Mouse (Mus musculus) neural tube, embryonic 14.5 days (tissue): Measurements from ENCODE around the gene Arhgap30. TPM values are rescaled to one million over a fixed set of nuclear protein-coding genes. Genes with fewer than 3 reads are reported as not detected.
A peak's percentile ranks its signal among the peaks of the same experiment; 100 is the strongest.

Experiments used
- ATAC-seq: fragments of 200-750 bp; cut with Nextera tagmentation; 2 replicates; pipeline ENCODE4 v1.8.0; 2017; ENCODE audit warnings: low read depth, mild to moderate bottlenecking, moderate TSS enrichment, moderate library complexity
- H3K27ac ChIP-seq: fragments of 300-500 bp; sonication (generic); 2 replicates; pipeline ENCODE4 v1.5.1; 2014; ENCODE audit warnings: low read depth, mild to moderate bottlenecking, control low read depth, low read length, moderate library complexity, mixed read lengths
- H3K27me3 ChIP-seq: fragments of 300-500 bp; sonication (generic); 2 replicates; pipeline ENCODE4 v1.6.1; 2014; ENCODE audit warnings: low read length; ENCODE audit not compliant: control insufficient read depth, insufficient read depth
- H3K36me3 ChIP-seq: fragments of 300-500 bp; sonication (generic); 2 replicates; pipeline ENCODE4 v1.6.1; 2014; ENCODE audit warnings: low read length, mixed read lengths; ENCODE audit not compliant: control insufficient read depth, insufficient read depth
- H3K4me1 ChIP-seq: fragments of 300-500 bp; sonication (generic); 2 replicates; pipeline ENCODE4 v1.6.1; 2014; ENCODE audit warnings: low read length; ENCODE audit not compliant: control insufficient read depth, insufficient read depth
- H3K4me2 ChIP-seq: fragments of 300-500 bp; sonication (generic); 2 replicates; pipeline ENCODE4 v1.6.1; 2014; ENCODE audit warnings: mild to moderate bottlenecking, low read depth, low read length, control low read depth
- H3K4me3 ChIP-seq: fragments of 300-500 bp; sonication (generic); 2 replicates; pipeline ENCODE4 v1.5.1; 2014; ENCODE audit warnings: low read depth, low read length, control low read depth, mixed read lengths
- H3K9ac ChIP-seq: fragments of 300-500 bp; sonication (generic); replicated peaks from 2 replicates; pipeline ENCODE4 v1.6.1; 2014; ENCODE audit warnings: low read depth, mild to moderate bottlenecking, control low read depth, low read length, mixed read lengths
- H3K9me3 ChIP-seq: fragments of 300-500 bp; sonication (generic); 2 replicates; pipeline ENCODE4 v1.6.1; 2016; ENCODE audit warnings: low read length; ENCODE audit not compliant: control insufficient read depth
- WGBS: fragments of 180-500 bp; shearing (Covaris S2); extraction: QIAGEN DNeasy Blood & Tissue Kit; methylation state at CpG from one replicate; pipeline ENCODE4 v1.1.7; 2014; 5-methylcytosine and 5-hydroxymethylcytosine counted together
- polyA plus RNA-seq: library from polyadenylated mRNA; unstranded; fragments of >200 nt; fragmentation: Nextera tagmentation; extraction: Ambion mirVana; gene quantifications from 2 replicates; pipeline ENCODE4 v1.2.1, GENCODE M21; 2014

The Arhgap30 gene
- polyA plus RNA-seq, 1 experiment from 2014 or later = 0.25 TPM

- Histone ChIP-seq H3K9ac (no peak overlapping the region), H3K36me3 (peaks cover 25% of the 10 kb centered on the region), H3K4me3 (no peak overlapping the region), H3K4me1 (peaks cover 16% of the 10 kb centered on the region), H3K27ac (no peak overlapping the region), H3K9me3 (no peaks in the 10 kb centered on the region), H3K4me2 (peak overlapping the region; percentile 52; the same call in 1 of the 2 replicates), H3K27me3 (no peaks in the 10 kb centered on the region)
- no peak for ATAC-seq
- WGBS = 78% methylated on average over 8 of the region's 8 CpGs
Measured at GRCm38 (mm10) chr1:171413608-171414007, 24.9 kb downstream of the Arhgap30 start.

DNA sequence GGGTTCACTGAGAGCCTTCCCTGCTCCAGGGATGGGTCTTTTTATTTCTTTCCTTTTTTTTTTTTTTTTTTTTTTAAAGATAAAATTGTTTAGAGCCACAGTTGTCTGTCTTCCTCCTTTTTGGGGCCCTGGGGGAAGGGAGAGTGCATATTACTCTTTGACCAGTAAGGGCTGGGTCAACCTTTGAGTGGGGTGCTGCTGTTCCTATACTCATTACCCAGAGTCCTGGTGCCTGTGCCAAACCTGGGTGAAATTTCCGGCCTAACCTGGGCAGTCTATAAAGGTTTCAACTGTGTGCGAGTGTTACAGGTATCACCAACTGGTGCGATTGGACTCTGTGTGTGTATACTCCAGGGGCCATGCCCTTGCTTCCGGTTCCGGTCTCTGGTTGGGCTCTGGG, 29.9 kb downstream of the Arhgap30 start, which contains the start of gene Tstd1:
TSS of gene Tstd1 (plus strand) at position 213 of the 400 bp plus-strand sequence.
- Histone ChIP-seq H3K4me3 (no peak within 1 kb of the TSS), H3K4me2 (no peak within 1 kb of the TSS), H3K36me3 (peaks cover 45% of the 10 kb centered on the region), H3K9ac (no peak within 1 kb of the TSS), H3K27me3 (no peaks in the 10 kb centered on the region), H3K9me3 (no peaks in the 10 kb centered on the region), H3K27ac (0 out of 2 replicates have a peak within 1 kb of the TSS, but pooled peaks have one; percentile 22), H3K4me1 (peaks cover 7% of the 10 kb centered on the region)
- ATAC-seq = no peak
- 95% methylated on average over 5 of the region's 5 CpGs for WGBS

GRCm38 (mm10) chr1:171419291-171419882, 30.6 kb downstream of the Arhgap30 start:
- Histone ChIP-seq H3K9ac (no peak overlapping the region), H3K36me3 (peaks cover 45% of the 10 kb centered on the region), H3K4me1 (0 out of 2 replicates have a peak, but pooled peaks cover under 1% of the 10 kb centered on the region), H3K27me3 (no peaks in the 10 kb centered on the region), H3K27ac (no peak overlapping the region), H3K4me3 (no peak overlapping the region), H3K9me3 (no peaks in the 10 kb centered on the region), H3K4me2 (no peak overlapping the region)
- peak; percentile 60 for ATAC-seq
- WGBS = 45% methylated on average over 12 of the region's 12 CpGs

DNA sequence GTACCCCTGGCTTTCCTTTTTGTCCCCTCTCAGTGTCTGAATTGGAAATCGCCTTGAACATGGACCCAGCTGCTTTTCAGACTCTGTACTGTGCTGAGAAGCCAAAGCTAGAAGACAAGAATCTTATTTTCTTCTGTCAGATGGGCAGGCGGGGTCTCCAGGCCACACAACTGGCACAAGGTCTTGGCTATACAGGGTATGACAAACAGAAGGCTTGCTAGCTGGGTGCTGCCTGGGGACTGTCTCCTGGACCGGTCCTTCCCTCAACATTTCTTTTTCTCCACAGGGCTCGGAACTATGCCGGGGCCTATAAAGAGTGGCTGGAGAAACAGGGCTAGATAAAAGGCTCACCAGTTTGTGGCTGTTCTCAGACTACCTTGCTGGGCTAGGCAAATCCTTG, 31.2 kb downstream of the Arhgap30 start:
- no peaks in the 10 kb centered on the region for H3K9me3 ChIP-seq
- no peak overlapping the region for H3K4me3 ChIP-seq
- H3K4me2 ChIP-seq = no peak overlapping the region
- whole genome bisulfite sequencing = 76% methylated on average over 5 of the region's 5 CpGs
- peaks cover 45% of the 10 kb centered on the region for H3K36me3 ChIP-seq
- peak; percentile 10; the same call in 1 of the 2 replicates for ATAC-seq
- no peak overlapping the region for H3K9ac ChIP-seq
- no peaks in the 10 kb centered on the region for H3K4me1 ChIP-seq
- no peak overlapping the region for H3K27ac ChIP-seq
- no peaks in the 10 kb centered on the region for H3K27me3 ChIP-seq

DNA sequence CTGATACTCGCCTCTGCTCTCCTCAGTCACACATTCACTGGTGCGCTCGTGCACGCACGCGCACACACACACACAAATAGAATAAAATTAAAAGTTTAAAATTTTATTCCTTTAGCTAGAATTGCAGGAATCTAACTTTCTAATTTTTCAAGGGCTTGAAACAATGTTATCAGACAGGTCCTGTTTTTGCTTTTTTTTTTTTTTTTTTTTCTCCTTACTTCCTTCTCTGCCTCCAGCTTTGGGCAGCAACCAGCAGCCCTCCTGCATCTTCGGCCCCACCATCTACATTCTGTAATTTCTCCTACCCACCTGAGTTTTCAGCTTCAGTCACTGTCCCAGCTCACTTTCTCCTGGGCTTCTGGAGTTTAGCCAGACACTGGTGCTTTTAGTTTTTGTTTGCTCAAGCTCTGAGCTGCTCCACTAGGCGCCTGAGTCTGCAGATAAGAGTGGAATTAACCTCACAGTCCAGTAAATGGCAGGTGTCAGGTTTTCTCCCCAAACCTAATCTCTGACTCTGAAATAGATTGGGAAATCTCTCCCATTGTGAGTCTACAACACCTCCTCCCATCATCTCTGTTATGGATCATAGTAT, 33.8 kb downstream of the Arhgap30 start:
- no peak overlapping the region for H3K4me2 ChIP-seq
- H3K27me3 ChIP-seq = no peaks in the 10 kb centered on the region
- no peak for ATAC-seq
- no peak overlapping the region for H3K4me3 ChIP-seq
- H3K27ac ChIP-seq = no peak overlapping the region
- H3K36me3 ChIP-seq = peaks cover 29% of the 10 kb centered on the region
- 86% methylated on average over 8 of the region's 8 CpGs for WGBS
- H3K9me3 ChIP-seq = no peaks in the 10 kb centered on the region
- H3K9ac ChIP-seq = no peak overlapping the region
- no peaks in the 10 kb centered on the region for H3K4me1 ChIP-seq

- H3K4me3 ChIP-seq = no peak overlapping the region
- H3K9me3 ChIP-seq = no peaks in the 10 kb centered on the region
- ATAC-seq = no peak
- no peak overlapping the region for H3K4me2 ChIP-seq
- H3K27ac ChIP-seq = no peak overlapping the region
- H3K36me3 ChIP-seq = peaks cover 9% of the 10 kb centered on the region
- no peaks in the 10 kb centered on the region for H3K4me1 ChIP-seq
- no peak overlapping the region for H3K9ac ChIP-seq
- WGBS = 86% methylated on average over 5 of the region's 5 CpGs
- no peaks in the 10 kb centered on the region for H3K27me3 ChIP-seq
Measured at GRCm38 (mm10) chr1:171424638-171425037, 35.9 kb downstream of the Arhgap30 start.

DNA sequence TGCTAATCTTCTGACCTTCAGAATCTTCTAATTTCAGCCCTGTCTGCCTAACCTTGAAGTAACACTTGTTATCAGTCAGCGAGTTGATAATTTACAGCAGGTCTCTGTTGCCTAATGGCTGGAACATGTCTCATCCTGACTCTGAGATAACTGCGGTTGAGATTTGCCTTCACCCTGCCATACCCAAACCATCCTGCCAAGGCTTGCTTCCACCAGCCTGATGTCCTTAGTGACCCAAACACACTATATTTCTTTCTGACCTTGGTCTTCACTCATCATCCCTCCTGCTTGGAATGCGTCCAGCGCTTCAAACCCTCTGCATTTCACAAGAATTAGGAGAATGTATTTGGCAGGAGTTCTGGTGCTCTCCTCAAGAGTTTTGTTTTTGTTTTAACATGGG, 36.4 kb downstream of the Arhgap30 start:
- 87% methylated on average over 4 of the region's 4 CpGs for WGBS

DNA sequence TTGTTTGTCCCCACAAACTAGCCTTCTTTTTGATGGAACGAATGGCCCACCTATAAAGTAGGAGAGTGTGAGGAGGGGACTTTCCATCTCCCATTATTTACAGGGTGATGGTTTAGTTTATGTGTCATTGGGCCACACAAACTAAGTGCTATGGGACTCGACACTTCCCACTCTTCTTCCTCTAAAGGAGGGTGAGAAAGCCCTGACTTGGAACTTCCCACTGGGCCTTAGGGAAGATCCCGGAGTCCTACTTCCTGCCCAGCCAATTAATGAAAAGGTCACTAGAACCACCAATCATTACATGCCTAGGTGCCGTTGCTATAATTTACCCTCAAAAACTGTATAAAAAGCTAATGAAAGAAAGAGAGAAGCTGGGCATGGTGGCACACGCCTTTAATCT, 43.4 kb downstream of the Arhgap30 start:
- Histone ChIP-seq H3K36me3 (no peaks in the 10 kb centered on the region), H3K27ac (no peak overlapping the region), H3K9ac (no peak overlapping the region), H3K4me1 (no peaks in the 10 kb centered on the region), H3K4me2 (no peak overlapping the region), H3K9me3 (no peaks in the 10 kb centered on the region), H3K27me3 (peaks cover 8% of the 10 kb centered on the region; the same call in 1 of the 2 replicates), H3K4me3 (no peak overlapping the region)
- WGBS = 72% methylated on average over 5 of the region's 5 CpGs
- ATAC-seq = no peak

More for the DNA sequence above, 36.4 kb downstream of the Arhgap30 start:
- no peaks in the 10 kb centered on the region for H3K9me3 ChIP-seq
- H3K27ac ChIP-seq = no peak overlapping the region
- no peak overlapping the region for H3K4me2 ChIP-seq
- H3K9ac ChIP-seq = no peak overlapping the region
- H3K27me3 ChIP-seq = no peaks in the 10 kb centered on the region
- no peaks in the 10 kb centered on the region for H3K4me1 ChIP-seq
- ATAC-seq = no peak
- H3K36me3 ChIP-seq = peaks cover 5% of the 10 kb centered on the region; the same call in 1 of the 2 replicates
- H3K4me3 ChIP-seq = no peak overlapping the region

GRCm38 (mm10) chr1:171435288-171435814, 46.6 kb downstream of the Arhgap30 start:
- Histone ChIP-seq H3K4me1 (no peaks in the 10 kb centered on the region), H3K9ac (no peak overlapping the region), H3K36me3 (no peaks in the 10 kb centered on the region), H3K4me2 (no peak overlapping the region), H3K4me3 (no peak overlapping the region), H3K27me3 (peaks cover 17% of the 10 kb centered on the region; the same call in 1 of the 2 replicates), H3K27ac (no peak overlapping the region), H3K9me3 (no peaks in the 10 kb centered on the region)
- ATAC-seq = no peak
- 4% methylated on average over 7 of the region's 7 CpGs for WGBS
